Mouse (Mus musculus): ENCODE measurements around the gene St6galnac3. TPM values are rescaled to one million over a fixed set of nuclear protein-coding genes. Genes with fewer than 3 reads are reported as not detected.

St6galnac3 gene
- polyA plus RNA-seq, 2 experiments = 20.7 to 36.0 TPM

DNA sequence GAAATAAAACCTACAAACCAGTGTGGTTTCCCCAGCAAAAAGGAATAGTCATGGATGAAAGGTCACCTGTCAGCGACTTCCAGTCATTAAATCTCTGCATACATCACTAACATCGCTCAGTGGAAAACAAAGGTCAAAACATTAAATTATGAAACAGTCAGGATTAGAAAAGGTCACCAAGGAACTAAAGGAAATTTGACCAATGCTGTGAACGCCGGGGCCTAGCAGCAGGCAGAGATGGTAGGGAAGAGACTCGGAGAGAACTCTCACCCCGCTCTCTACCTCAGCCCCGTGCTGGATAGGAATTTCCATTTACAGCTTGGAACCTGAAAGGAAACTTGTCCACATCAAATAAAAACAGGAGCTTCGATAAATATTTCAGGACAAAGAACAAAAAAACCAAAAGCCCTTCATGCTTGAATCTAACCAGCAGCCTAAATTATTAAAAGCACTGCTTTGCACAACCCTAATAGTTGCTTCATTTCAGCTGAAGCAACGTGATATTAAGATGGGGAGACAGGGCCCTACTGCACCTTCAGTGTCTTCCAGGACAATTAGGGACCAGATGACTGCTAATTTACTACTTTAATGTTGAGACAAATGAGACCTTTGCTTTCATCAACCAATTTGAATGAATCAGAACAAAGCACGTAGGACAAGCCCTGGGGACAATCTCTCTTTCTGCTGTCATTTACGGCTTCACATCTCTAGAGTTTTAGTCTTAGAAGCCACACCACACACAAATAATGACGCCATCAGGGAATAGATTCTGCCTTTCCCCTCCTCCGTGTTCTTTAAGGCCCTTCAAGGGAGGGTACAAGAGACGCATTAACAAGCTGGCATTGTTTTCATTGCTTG, 303.7 kb downstream of the St6galnac3 start:
- Histone ChIP-seq H3K4me1 (ENCODE audit: control insufficient read depth, insufficient read depth, low read length) (no peaks in the 10 kb centered on the region), H3K9me3 (ENCODE audit: control insufficient read depth, low read length) (no peaks in the 10 kb centered on the region), H3K9ac (ENCODE audit: low read depth, low read length, severe bottlenecking) (no peak overlapping the region), H3K27me3 (ENCODE audit: control insufficient read depth, insufficient read depth, low read length) (no peaks in the 10 kb centered on the region), H3K4me2 (replicated peaks; ENCODE audit: low read depth, low read length, severe bottlenecking) (no peak overlapping the region), H3K27ac (replicated peaks; ENCODE audit: low read depth, low read length) (no peak overlapping the region), H3K4me3 (replicated peaks; ENCODE audit: low read length) (no peak overlapping the region), H3K36me3 (ENCODE audit: control insufficient read depth, insufficient read depth, low read length) (no peaks in the 10 kb centered on the region)
- TF ChIP-seq POLR2A (IDR thresholded peaks at IDR 0.05; ENCODE audit: borderline replicate concordance, extremely low read depth, insufficient read depth, insufficient read length) = no peak
- ATAC-seq (ENCODE audit: low FRiP score, low read depth) (no peak), DNase-seq (ENCODE audit: low spot score) (no peak)
- WGBS = 63% methylated on average over 14 of the region's 14 CpGs

DNA sequence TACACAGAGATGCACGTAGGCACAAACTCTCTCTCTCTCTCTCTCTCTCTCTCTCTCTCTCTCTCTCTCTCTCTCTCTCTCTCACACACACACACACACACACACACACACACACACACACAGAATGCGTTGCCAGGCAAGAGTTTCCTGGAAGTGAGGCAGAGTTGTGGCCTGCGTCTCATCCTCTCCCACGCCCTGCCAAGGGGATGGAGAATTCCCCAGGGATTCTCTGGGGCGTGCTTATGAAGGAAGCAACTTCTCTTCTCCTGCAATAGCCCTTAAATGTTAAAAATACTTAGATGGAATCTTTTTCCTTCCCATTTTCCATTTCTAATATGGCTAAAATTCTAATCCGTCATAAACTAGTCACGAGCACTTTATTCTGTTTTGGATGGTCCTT, 305.6 kb downstream of the St6galnac3 start:
- Histone ChIP-seq H3K36me3 (ENCODE audit: control insufficient read depth, insufficient read depth, low read length) (no peaks in the 10 kb centered on the region), H3K4me3 (replicated peaks; ENCODE audit: low read length) (no peak overlapping the region), H3K9ac (ENCODE audit: low read depth, low read length, severe bottlenecking) (no peak overlapping the region), H3K4me2 (replicated peaks; ENCODE audit: low read depth, low read length, severe bottlenecking) (no peak overlapping the region), H3K9me3 (ENCODE audit: control insufficient read depth, low read length) (no peaks in the 10 kb centered on the region), H3K4me1 (ENCODE audit: control insufficient read depth, insufficient read depth, low read length) (no peaks in the 10 kb centered on the region), H3K27me3 (ENCODE audit: control insufficient read depth, insufficient read depth, low read length) (no peaks in the 10 kb centered on the region), H3K27ac (replicated peaks; ENCODE audit: low read depth, low read length) (no peak overlapping the region)
- DNase-seq (ENCODE audit: low spot score) (no peak), ATAC-seq (ENCODE audit: low FRiP score, low read depth) (no peak)
- TF ChIP-seq POLR2A (IDR thresholded peaks at IDR 0.05; ENCODE audit: borderline replicate concordance, extremely low read depth, insufficient read depth, insufficient read length) = no peak
- 78% methylated on average over 7 of the region's 7 CpGs for WGBS

- WGBS = 80% methylated on average over 9 of the region's 9 CpGs
These were observed 308.0 kb downstream of the St6galnac3 start for GRCm38 (mm10) chr3:153417001-153417400.

GRCm38 (mm10) chr3:153416383-153416782, 308.6 kb downstream of the St6galnac3 start:
- no peaks in the 10 kb centered on the region for H3K9me3 ChIP-seq (ENCODE audit: control insufficient read depth, low read length)
- ATAC-seq (ENCODE audit: low FRiP score, low read depth) (no peak), DNase-seq (ENCODE audit: low spot score) (no peak)
- H3K9ac ChIP-seq (ENCODE audit: low read depth, low read length, severe bottlenecking) = no peak overlapping the region
- no peak overlapping the region for H3K4me2 ChIP-seq (replicated peaks; ENCODE audit: low read depth, low read length, severe bottlenecking)
- H3K4me1 ChIP-seq (ENCODE audit: control insufficient read depth, insufficient read depth, low read length) = no peaks in the 10 kb centered on the region
- no peak overlapping the region for H3K4me3 ChIP-seq (replicated peaks; ENCODE audit: low read length)
- 81% methylated on average over 4 of the region's 4 CpGs for WGBS
- no peak for TF ChIP-seq POLR2A (IDR thresholded peaks at IDR 0.05; ENCODE audit: borderline replicate concordance, extremely low read depth, insufficient read depth, insufficient read length)
- no peaks in the 10 kb centered on the region for H3K27me3 ChIP-seq (ENCODE audit: control insufficient read depth, insufficient read depth, low read length)
- no peaks in the 10 kb centered on the region for H3K36me3 ChIP-seq (ENCODE audit: control insufficient read depth, insufficient read depth, low read length)
- no peak overlapping the region for H3K27ac ChIP-seq (replicated peaks; ENCODE audit: low read depth, low read length)

More at GRCm38 (mm10) chr3:153417001-153417400, 308.0 kb downstream of the St6galnac3 start:
- ATAC-seq (ENCODE audit: low FRiP score, low read depth) (no peak), DNase-seq (ENCODE audit: low spot score) (no peak)
- H3K9ac ChIP-seq (ENCODE audit: low read depth, low read length, severe bottlenecking) = no peak overlapping the region
- no peaks in the 10 kb centered on the region for H3K36me3 ChIP-seq (ENCODE audit: control insufficient read depth, insufficient read depth, low read length)
- no peak overlapping the region for H3K27ac ChIP-seq (replicated peaks; ENCODE audit: low read depth, low read length)
- no peak overlapping the region for H3K4me2 ChIP-seq (replicated peaks; ENCODE audit: low read depth, low read length, severe bottlenecking)
- H3K27me3 ChIP-seq (ENCODE audit: control insufficient read depth, insufficient read depth, low read length) = no peaks in the 10 kb centered on the region
- no peaks in the 10 kb centered on the region for H3K9me3 ChIP-seq (ENCODE audit: control insufficient read depth, low read length)
- no peaks in the 10 kb centered on the region for H3K4me1 ChIP-seq (ENCODE audit: control insufficient read depth, insufficient read depth, low read length)
- TF ChIP-seq POLR2A (IDR thresholded peaks at IDR 0.05; ENCODE audit: borderline replicate concordance, extremely low read depth, insufficient read depth, insufficient read length) = no peak
- no peak overlapping the region for H3K4me3 ChIP-seq (replicated peaks; ENCODE audit: low read length)

- no peak for ATAC-seq (ENCODE audit: low FRiP score, low read depth)
- WGBS = 87% methylated on average over 2 of the region's 2 CpGs
- Histone ChIP-seq H3K36me3 (ENCODE audit: control insufficient read depth, insufficient read depth, low read length) (no peaks in the 10 kb centered on the region), H3K4me2 (replicated peaks; ENCODE audit: low read depth, low read length, severe bottlenecking) (no peak overlapping the region), H3K9ac (ENCODE audit: low read depth, low read length, severe bottlenecking) (no peak overlapping the region), H3K9me3 (ENCODE audit: control insufficient read depth, low read length) (no peaks in the 10 kb centered on the region), H3K27ac (replicated peaks; ENCODE audit: low read depth, low read length) (no peak overlapping the region), H3K4me3 (replicated peaks; ENCODE audit: low read length) (no peak overlapping the region), H3K4me1 (ENCODE audit: control insufficient read depth, insufficient read depth, low read length) (no peaks in the 10 kb centered on the region), H3K27me3 (ENCODE audit: control insufficient read depth, insufficient read depth, low read length) (no peaks in the 10 kb centered on the region)
- TF ChIP-seq POLR2A (IDR thresholded peaks at IDR 0.05; ENCODE audit: borderline replicate concordance, extremely low read depth, insufficient read depth, insufficient read length) = no peak
- no peak for DNase-seq (ENCODE audit: low spot score)
These were observed 310.8 kb downstream of the St6galnac3 start for GRCm38 (mm10) chr3:153414132-153414531.

Data from limb, embryonic 14.5 days (tissue).